Mouse (Mus musculus): Measurements from ENCODE around the gene Coro2b. TPM values are rescaled to one million over a fixed set of nuclear protein-coding genes. Genes with fewer than 3 reads are reported as not detected.

The Coro2b gene
- polyA plus RNA-seq, 1 experiment = 3.1 TPM

GRCm38 (mm10) chr9:62471541-62472189, 65.2 kb downstream of the Coro2b start:
- no peaks in the 10 kb centered on the region for H3K9me3 ChIP-seq (replicated peaks; ENCODE audit: control insufficient read depth, insufficient read depth, low read length, poor library complexity, severe bottlenecking)
- no peaks in the 10 kb centered on the region for H3K27me3 ChIP-seq (ENCODE audit: control insufficient read depth, insufficient read depth, low read length, poor library complexity, severe bottlenecking)
- H3K27ac ChIP-seq (ENCODE audit: insufficient read depth, low read length) = no peak overlapping the region
- no peak overlapping the region for H3K4me3 ChIP-seq (ENCODE audit: low read depth, low read length)
- no peak for TF ChIP-seq CTCF (IDR thresholded peaks at IDR 0.05; ENCODE audit: low read depth, low read length)
- no peak for TF ChIP-seq POLR2A (IDR thresholded peaks at IDR 0.05; ENCODE audit: insufficient read depth, low read length)
- TF ChIP-seq EP300 (IDR thresholded peaks at IDR 0.05; ENCODE audit: insufficient read depth, low read depth, low read length) = no peak
- no peaks in the 10 kb centered on the region for H3K36me3 ChIP-seq (ENCODE audit: control insufficient read depth, insufficient read depth, low read length, poor library complexity, severe bottlenecking)
- peaks cover 6% of the 10 kb centered on the region for H3K4me1 ChIP-seq (ENCODE audit: control insufficient read depth, insufficient read depth, low read length)
- H3K9ac ChIP-seq (ENCODE audit: low read depth, poor library complexity, severe bottlenecking) = no peak overlapping the region

- peaks cover 6% of the 10 kb centered on the region for H3K4me1 ChIP-seq (ENCODE audit: control insufficient read depth, insufficient read depth, low read length)
- no peak overlapping the region for H3K4me3 ChIP-seq (ENCODE audit: low read depth, low read length)
- no peaks in the 10 kb centered on the region for H3K36me3 ChIP-seq (ENCODE audit: control insufficient read depth, insufficient read depth, low read length, poor library complexity, severe bottlenecking)
These were observed 65.8 kb downstream of the Coro2b start for GRCm38 (mm10) chr9:62471041-62471440.

GRCm38 (mm10) chr9:62470398-62470797, 66.4 kb downstream of the Coro2b start:
- H3K4me3 ChIP-seq (ENCODE audit: low read depth, low read length) = no peak overlapping the region
- no peak overlapping the region for H3K27ac ChIP-seq (ENCODE audit: insufficient read depth, low read length)
- TF ChIP-seq EP300 (IDR thresholded peaks at IDR 0.05; ENCODE audit: insufficient read depth, low read depth, low read length) = no peak
- peak; percentile 92 for TF ChIP-seq CTCF (IDR thresholded peaks at IDR 0.05; ENCODE audit: low read depth, low read length)
- H3K9ac ChIP-seq (ENCODE audit: low read depth, poor library complexity, severe bottlenecking) = no peak overlapping the region
- peaks cover 6% of the 10 kb centered on the region for H3K4me1 ChIP-seq (ENCODE audit: control insufficient read depth, insufficient read depth, low read length)
- H3K27me3 ChIP-seq (ENCODE audit: control insufficient read depth, insufficient read depth, low read length, poor library complexity, severe bottlenecking) = no peaks in the 10 kb centered on the region
- H3K36me3 ChIP-seq (ENCODE audit: control insufficient read depth, insufficient read depth, low read length, poor library complexity, severe bottlenecking) = no peaks in the 10 kb centered on the region
- H3K9me3 ChIP-seq (replicated peaks; ENCODE audit: control insufficient read depth, insufficient read depth, low read length, poor library complexity, severe bottlenecking) = no peaks in the 10 kb centered on the region

More at GRCm38 (mm10) chr9:62471041-62471440, 65.8 kb downstream of the Coro2b start:
- Histone ChIP-seq H3K9ac (ENCODE audit: low read depth, poor library complexity, severe bottlenecking) (no peak overlapping the region), H3K27me3 (ENCODE audit: control insufficient read depth, insufficient read depth, low read length, poor library complexity, severe bottlenecking) (no peaks in the 10 kb centered on the region), H3K9me3 (replicated peaks; ENCODE audit: control insufficient read depth, insufficient read depth, low read length, poor library complexity, severe bottlenecking) (no peaks in the 10 kb centered on the region), H3K27ac (ENCODE audit: insufficient read depth, low read length) (no peak overlapping the region)
- no peak for TF ChIP-seq CTCF (IDR thresholded peaks at IDR 0.05; ENCODE audit: low read depth, low read length)
- no peak for TF ChIP-seq EP300 (IDR thresholded peaks at IDR 0.05; ENCODE audit: insufficient read depth, low read depth, low read length)
- TF ChIP-seq POLR2A (IDR thresholded peaks at IDR 0.05; ENCODE audit: insufficient read depth, low read length) = no peak

- Histone ChIP-seq H3K27ac (ENCODE audit: insufficient read depth, low read length) (no peak overlapping the region), H3K4me3 (ENCODE audit: low read depth, low read length) (no peak overlapping the region), H3K4me1 (ENCODE audit: control insufficient read depth, insufficient read depth, low read length) (peaks cover 6% of the 10 kb centered on the region), H3K36me3 (ENCODE audit: control insufficient read depth, insufficient read depth, low read length, poor library complexity, severe bottlenecking) (no peaks in the 10 kb centered on the region), H3K9ac (ENCODE audit: low read depth, poor library complexity, severe bottlenecking) (no peak overlapping the region), H3K9me3 (replicated peaks; ENCODE audit: control insufficient read depth, insufficient read depth, low read length, poor library complexity, severe bottlenecking) (no peaks in the 10 kb centered on the region), H3K27me3 (ENCODE audit: control insufficient read depth, insufficient read depth, low read length, poor library complexity, severe bottlenecking) (no peaks in the 10 kb centered on the region)
- TF ChIP-seq EP300 (IDR thresholded peaks at IDR 0.05; ENCODE audit: insufficient read depth, low read depth, low read length) = no peak
- TF ChIP-seq CTCF (IDR thresholded peaks at IDR 0.05; ENCODE audit: low read depth, low read length) = no peak
- TF ChIP-seq POLR2A (IDR thresholded peaks at IDR 0.05; ENCODE audit: insufficient read depth, low read length) = no peak
These were observed 67.1 kb downstream of the Coro2b start for GRCm38 (mm10) chr9:62469696-62470095.

- Histone ChIP-seq H3K9ac (ENCODE audit: low read depth, poor library complexity, severe bottlenecking) (no peak overlapping the region), H3K27ac (ENCODE audit: insufficient read depth, low read length) (no peak overlapping the region), H3K27me3 (ENCODE audit: control insufficient read depth, insufficient read depth, low read length, poor library complexity, severe bottlenecking) (no peaks in the 10 kb centered on the region), H3K36me3 (ENCODE audit: control insufficient read depth, insufficient read depth, low read length, poor library complexity, severe bottlenecking) (no peaks in the 10 kb centered on the region), H3K4me1 (ENCODE audit: control insufficient read depth, insufficient read depth, low read length) (peaks cover 6% of the 10 kb centered on the region), H3K4me3 (ENCODE audit: low read depth, low read length) (no peak overlapping the region), H3K9me3 (replicated peaks; ENCODE audit: control insufficient read depth, insufficient read depth, low read length, poor library complexity, severe bottlenecking) (no peaks in the 10 kb centered on the region)
- TF ChIP-seq EP300 (IDR thresholded peaks at IDR 0.05; ENCODE audit: insufficient read depth, low read depth, low read length) = peak; percentile 56; the same call in 1 of the 2 replicates
- TF ChIP-seq POLR2A (IDR thresholded peaks at IDR 0.05; ENCODE audit: insufficient read depth, low read length) = no peak
These were observed 67.7 kb downstream of the Coro2b start for GRCm38 (mm10) chr9:62469143-62469542.

GRCm38 (mm10) chr9:62467413-62467784, 69.4 kb downstream of the Coro2b start:
- Histone ChIP-seq H3K27me3 (ENCODE audit: control insufficient read depth, insufficient read depth, low read length, poor library complexity, severe bottlenecking) (no peaks in the 10 kb centered on the region), H3K9me3 (replicated peaks; ENCODE audit: control insufficient read depth, insufficient read depth, low read length, poor library complexity, severe bottlenecking) (no peaks in the 10 kb centered on the region), H3K4me1 (ENCODE audit: control insufficient read depth, insufficient read depth, low read length) (peaks cover 6% of the 10 kb centered on the region), H3K4me3 (ENCODE audit: low read depth, low read length) (no peak overlapping the region), H3K9ac (ENCODE audit: low read depth, poor library complexity, severe bottlenecking) (no peak overlapping the region), H3K27ac (ENCODE audit: insufficient read depth, low read length) (no peak overlapping the region), H3K36me3 (ENCODE audit: control insufficient read depth, insufficient read depth, low read length, poor library complexity, severe bottlenecking) (no peaks in the 10 kb centered on the region)
- TF ChIP-seq CTCF (IDR thresholded peaks at IDR 0.05; ENCODE audit: low read depth, low read length) (no peak), POLR2A (IDR thresholded peaks at IDR 0.05; ENCODE audit: insufficient read depth, low read length) (no peak), EP300 (IDR thresholded peaks at IDR 0.05; ENCODE audit: insufficient read depth, low read depth, low read length) (no peak)

Measured in ES-Bruce4 (cell line).